Mouse (Mus musculus) thymus, adult 2 months (tissue): ENCODE results near the gene Slc48a1.

ENCODE experiments used
- CTCF ChIP-seq: fragments of 200-500 bp; IDR thresholded peaks from 2 replicates; pipeline ENCODE4 v1.5.1; 2012; ENCODE audit warnings: mild to moderate bottlenecking, control low read depth, low read length, moderate library complexity, borderline replicate concordance; ENCODE audit not compliant: control insufficient read depth, poor library complexity, insufficient read depth; ENCODE audit errors: extremely low read depth
- POLR2A ChIP-seq: fragments of 200-500 bp; IDR thresholded peaks from 2 replicates; pipeline ENCODE4 v1.6.1; 2012; ENCODE audit warnings: mild to moderate bottlenecking, low read length, control low read depth, moderate library complexity; ENCODE audit not compliant: control insufficient read depth, poor library complexity, insufficient read depth; ENCODE audit errors: extremely low read depth

- no peak for TF ChIP-seq POLR2A
- no peak for TF ChIP-seq CTCF
Measured at GRCm38 (mm10) chr15:97813452-97814204, 35.3 kb downstream of the Slc48a1 start.
